Mouse (Mus musculus) right cerebral cortex, postnatal 14 days (tissue): Measurements from ENCODE around the gene Tbxa2r.

Source experiments
- DNase-seq: peaks from one replicate; pipeline ENCODE4 v3.0.0; 2022

The Tbxa2r gene

GRCm38 (mm10) chr10:81322444-81322843, 6.1 kb upstream of the Tbxa2r start:
- no peak for DNase-seq

- DNase-seq, result no peak
These were observed 5.3 kb upstream of the Tbxa2r start for GRCm38 (mm10) chr10:81323141-81323775.

GRCm38 (mm10) chr10:81323791-81324530, 4.6 kb upstream of the Tbxa2r start:
- no peak for DNase-seq

GRCm38 (mm10) chr10:81325176-81325575, 3.4 kb upstream of the Tbxa2r start:
- DNase-seq, result no peak

- no peak for DNase-seq
These were observed 2.8 kb upstream of the Tbxa2r start for GRCm38 (mm10) chr10:81325781-81326180.

GRCm38 (mm10) chr10:81326858-81327257, 1.7 kb upstream of the Tbxa2r start:
- no peak for DNase-seq

- no peak for DNase-seq
These were observed 572 bp upstream of the Tbxa2r start for GRCm38 (mm10) chr10:81327959-81328358.

- DNase-seq, result no peak
These were observed 854 bp downstream of the Tbxa2r start for GRCm38 (mm10) chr10:81329194-81329975.

- no peak for DNase-seq
These were observed 1.5 kb downstream of the Tbxa2r start for GRCm38 (mm10) chr10:81330007-81330406.

GRCm38 (mm10) chr10:81332277-81332676, 3.7 kb downstream of the Tbxa2r start:
- no peak for DNase-seq

- DNase-seq, result no peak
These were observed 5.8 kb downstream of the Tbxa2r start for GRCm38 (mm10) chr10:81334324-81334723.

- DNase-seq, result no peak
These were observed 7.1 kb downstream of the Tbxa2r start for GRCm38 (mm10) chr10:81335393-81336340.

GRCm38 (mm10) chr10:81336558-81336957, 8.0 kb downstream of the Tbxa2r start:
- DNase-seq, result no peak

- no peak for DNase-seq
These were observed 12.2 kb downstream of the Tbxa2r start for GRCm38 (mm10) chr10:81340551-81341332.

- peak; percentile 78 for DNase-seq
These were observed 12.9 kb downstream of the Tbxa2r start for GRCm38 (mm10) chr10:81341333-81341949.

GRCm38 (mm10) chr10:81342686-81343505, 14.4 kb downstream of the Tbxa2r start, which contains the start of gene Gipc3:
Gipc3 (minus strand) TSS chr10:81343266.
- DNase-seq, result no peak

GRCm38 (mm10) chr10:81344421-81345161, 16.1 kb downstream of the Tbxa2r start:
- DNase-seq, result no peak

- DNase-seq, result no peak
These were observed 16.6 kb downstream of the Tbxa2r start for GRCm38 (mm10) chr10:81345162-81345534.

- DNase-seq, result peak; percentile 75
These were observed 18.0 kb downstream of the Tbxa2r start for GRCm38 (mm10) chr10:81346453-81347067.
